Mouse (Mus musculus) E14TG2a.4 (cell line): ENCODE measurements around the gene Cep295.

ENCODE experiments used
- H3K27me3 ChIP-seq: 2 replicates; pipeline ENCODE4 v1.6.1; 2014; ENCODE audit warnings: low read length, control low read depth; ENCODE audit not compliant: insufficient read depth
- H3K36me3 ChIP-seq: 2 replicates; pipeline ENCODE4 v1.6.1; 2014; ENCODE audit warnings: low read length, control low read depth; ENCODE audit not compliant: insufficient read depth
- H3K4me1 ChIP-seq: replicated peaks from 2 replicates; pipeline ENCODE4 v1.6.1; 2014; ENCODE audit warnings: low read depth, low read length, control low read depth
- H3K4me3 ChIP-seq: replicated peaks from 2 replicates; pipeline ENCODE4 v1.5.1; 2014; ENCODE audit warnings: mild to moderate bottlenecking, low read length
- H3K9me3 ChIP-seq: 2 replicates; pipeline ENCODE4 v1.6.1; 2014; ENCODE audit warnings: low read length, control low read depth
- CTCF ChIP-seq: conservative IDR thresholded peaks from 2 replicates; pipeline ENCODE4 v1.5.1; 2014; ENCODE audit warnings: low read length
- NANOG ChIP-seq: IDR thresholded peaks from 2 replicates; pipeline ENCODE4 v1.6.1; 2014; ENCODE audit warnings: borderline replicate concordance, low read length, mixed read lengths
- POU5F1 ChIP-seq: IDR thresholded peaks from 2 replicates; pipeline ENCODE4 v1.6.1; 2014; ENCODE audit warnings: low read length, borderline replicate concordance

The Cep295 gene

DNA sequence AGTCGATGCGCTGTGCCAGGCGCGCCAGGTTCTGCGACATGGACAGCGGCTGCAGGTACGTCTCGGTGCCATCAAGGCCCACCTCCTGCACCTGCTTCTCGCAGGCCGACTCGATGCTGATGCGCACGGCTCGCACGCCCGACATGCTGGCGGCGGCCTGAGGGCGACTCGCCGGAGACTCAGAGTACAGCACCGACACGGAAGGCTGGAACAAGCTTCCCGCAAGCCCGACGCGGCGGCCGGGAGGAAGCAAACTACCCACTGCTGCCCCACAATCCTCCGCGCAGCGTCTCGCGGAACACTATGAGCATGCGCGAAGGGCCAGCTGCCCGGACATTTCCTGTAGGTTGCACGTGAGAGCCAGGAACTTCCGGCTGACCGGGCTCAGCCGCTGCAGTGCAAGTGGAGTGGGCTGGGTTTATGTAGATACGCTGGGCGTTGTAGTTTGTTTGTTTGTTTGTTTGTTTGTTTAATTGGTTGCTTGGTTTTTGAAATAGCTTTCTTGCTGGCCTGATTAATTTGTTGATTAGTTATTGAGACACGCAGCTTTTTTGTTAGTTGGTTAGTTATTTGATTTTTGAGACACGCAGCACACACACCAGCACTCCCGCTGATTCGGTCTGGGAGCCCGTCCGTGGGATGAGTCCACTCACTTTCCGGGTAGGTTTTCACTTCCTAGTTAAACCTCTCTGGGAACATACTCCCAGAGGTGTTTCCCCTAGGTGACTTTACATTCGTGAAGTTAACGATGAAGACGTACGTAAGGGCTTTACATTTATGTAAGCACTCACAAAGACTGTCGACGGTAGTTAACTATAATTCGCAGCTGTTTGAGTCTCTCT lies 77.7 kb downstream of the Cep295 start, which contains the start of gene Med17:
Gene Med17 (minus strand): TSS at position 283 of the 842 bp plus-strand sequence.
- H3K4me3 ChIP-seq = peak within 1 kb of the TSS; percentile 97
- TF ChIP-seq CTCF = no peak
- no peak for TF ChIP-seq NANOG
- TF ChIP-seq POU5F1 = no peak
- peaks cover 45% of the 10 kb centered on the region for H3K4me1 ChIP-seq
- peaks cover 29% of the 10 kb centered on the region for H3K36me3 ChIP-seq
- no peaks in the 10 kb centered on the region for H3K9me3 ChIP-seq
- H3K27me3 ChIP-seq = no peaks in the 10 kb centered on the region

DNA sequence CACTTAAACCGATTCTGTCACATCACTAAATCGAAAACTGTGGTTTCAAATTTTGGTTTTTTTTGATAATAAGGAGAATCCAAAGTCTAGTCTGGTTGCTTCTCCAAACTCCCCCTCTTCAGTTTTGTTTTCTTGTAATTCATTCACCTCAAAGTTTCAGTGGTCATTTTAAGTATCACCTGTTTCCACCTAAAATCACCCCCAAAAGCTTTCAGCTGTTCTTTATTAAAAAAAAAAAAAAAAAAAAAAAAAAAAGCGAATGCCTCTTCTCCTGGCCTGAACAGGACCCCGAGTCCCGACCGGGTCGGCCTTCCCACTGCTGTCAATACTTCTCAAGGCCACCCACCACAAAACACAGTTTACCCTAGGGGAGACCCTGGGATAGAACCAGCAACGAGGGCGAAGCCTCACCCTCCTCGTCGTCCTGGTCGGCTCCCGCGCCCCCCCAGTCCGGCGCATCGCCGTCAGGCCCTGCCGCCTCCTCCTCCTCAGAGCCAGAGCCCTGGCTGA lies 78.4 kb downstream of the Cep295 start:
- Histone ChIP-seq H3K9me3 (no peaks in the 10 kb centered on the region), H3K27me3 (no peaks in the 10 kb centered on the region), H3K4me3 (peak overlapping the region; percentile 97), H3K4me1 (peaks cover 45% of the 10 kb centered on the region), H3K36me3 (peaks cover 36% of the 10 kb centered on the region)
- TF ChIP-seq NANOG (no peak), CTCF (no peak), POU5F1 (no peak)

DNA sequence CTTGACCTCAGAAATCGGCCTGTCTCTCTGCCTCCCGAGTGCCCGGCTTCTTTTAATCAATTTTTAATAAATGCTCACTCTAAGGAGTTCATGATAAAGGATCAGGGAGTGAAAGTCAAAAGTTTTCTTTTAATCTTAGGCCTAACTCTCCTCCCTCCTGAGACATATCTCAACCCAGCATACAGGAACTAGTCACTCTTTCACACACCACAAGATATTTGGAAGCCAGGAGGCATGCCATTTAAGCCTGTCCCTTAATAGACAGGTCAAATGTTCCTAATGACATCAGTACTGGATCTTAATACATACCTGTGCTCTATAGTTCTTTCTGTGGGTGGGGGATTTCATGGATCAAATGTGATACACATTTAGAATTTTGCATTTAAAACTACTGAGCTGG lies 79.2 kb downstream of the Cep295 start:
- Histone ChIP-seq H3K4me3 (0 out of 2 replicates have a peak overlapping the region, but pooled peaks have one; percentile 17), H3K4me1 (peaks cover 45% of the 10 kb centered on the region), H3K36me3 (peaks cover 45% of the 10 kb centered on the region), H3K9me3 (no peaks in the 10 kb centered on the region), H3K27me3 (no peaks in the 10 kb centered on the region)
- TF ChIP-seq CTCF (no peak), POU5F1 (no peak), NANOG (no peak)

DNA sequence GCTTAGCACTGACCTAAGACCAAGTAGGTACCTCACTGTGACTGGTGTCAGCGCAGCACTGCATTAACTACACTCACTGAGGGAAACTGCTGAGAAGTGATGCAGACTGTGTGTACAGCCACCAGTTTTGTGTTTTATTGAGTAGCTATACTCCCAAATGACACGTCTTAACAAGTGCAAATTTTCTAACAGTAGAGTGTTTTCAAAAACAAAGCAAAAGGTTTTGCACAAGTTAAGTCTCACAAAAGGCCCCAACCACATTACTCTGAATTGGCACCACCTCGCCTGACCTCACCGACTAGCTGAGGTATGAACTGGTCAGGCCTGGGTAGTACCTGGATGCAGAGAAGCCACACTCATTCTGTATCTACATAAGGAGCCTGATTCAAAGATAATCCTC lies 80.7 kb downstream of the Cep295 start:
- Histone ChIP-seq H3K27me3 (no peaks in the 10 kb centered on the region), H3K9me3 (no peaks in the 10 kb centered on the region), H3K36me3 (peaks cover 60% of the 10 kb centered on the region), H3K4me1 (peaks cover 45% of the 10 kb centered on the region), H3K4me3 (no peak overlapping the region)
- peak; percentile 63; the same call in 1 of the 2 replicates for TF ChIP-seq NANOG
- TF ChIP-seq CTCF = no peak

DNA sequence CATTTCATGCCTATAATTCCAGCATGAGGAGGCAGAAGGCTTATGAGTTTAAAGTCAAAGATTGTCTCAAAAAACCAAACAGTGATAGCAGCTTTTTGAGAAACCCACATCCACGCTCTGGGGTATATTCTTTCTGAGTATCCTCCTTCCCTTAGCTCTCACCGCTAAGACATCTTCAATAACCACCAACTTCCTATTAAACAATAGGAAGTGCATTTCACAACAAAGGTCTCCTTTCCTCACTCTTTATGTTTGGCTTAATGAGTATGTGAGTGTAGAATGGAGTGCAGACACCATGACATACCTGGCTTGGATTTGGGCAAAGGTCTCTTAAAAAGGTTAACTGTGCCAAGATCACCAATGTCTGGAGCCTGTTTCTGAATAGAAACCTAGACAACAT lies 83.6 kb downstream of the Cep295 start:
- TF ChIP-seq CTCF (no peak), POU5F1 (no peak)
- peaks cover 88% of the 10 kb centered on the region for H3K36me3 ChIP-seq
- no peaks in the 10 kb centered on the region for H3K27me3 ChIP-seq
- H3K4me3 ChIP-seq = no peak overlapping the region
- H3K4me1 ChIP-seq = peaks cover 52% of the 10 kb centered on the region
- no peaks in the 10 kb centered on the region for H3K9me3 ChIP-seq
